Mouse (Mus musculus): ENCODE measurements around the gene Ankrd44. TPM values are rescaled to one million over a fixed set of nuclear protein-coding genes. Genes with fewer than 3 reads are reported as not detected.

Ankrd44 gene
- polyA plus RNA-seq, 1 experiment = 5.2 TPM

DNA sequence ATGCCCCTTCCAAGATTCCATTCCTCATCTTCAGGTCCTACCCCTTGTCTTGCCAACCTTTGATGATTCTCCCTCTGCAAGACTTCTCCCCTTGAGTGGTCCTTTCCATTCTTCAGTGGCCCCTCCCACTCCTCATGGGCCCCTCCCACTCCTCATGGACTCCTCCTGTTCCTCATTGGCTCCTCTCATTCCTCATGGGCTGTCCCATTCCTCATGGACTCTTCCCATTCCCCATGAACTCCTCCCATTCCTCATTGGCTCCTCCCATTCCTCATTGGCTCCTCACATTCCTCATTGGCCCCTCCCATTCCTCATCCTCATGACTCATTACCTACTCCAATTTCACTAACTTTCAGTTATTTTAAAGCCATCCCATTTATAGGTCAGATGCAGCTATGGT lies 166.3 kb downstream of the Ankrd44 start:
- TF ChIP-seq EP300 (IDR thresholded peaks at IDR 0.05; ENCODE audit: insufficient read depth, low read depth, low read length) = no peak
- TF ChIP-seq CTCF (IDR thresholded peaks at IDR 0.05; ENCODE audit: low read depth, low read length) = no peak
- TF ChIP-seq POLR2A (IDR thresholded peaks at IDR 0.05; ENCODE audit: insufficient read depth, low read length) = no peak
- Histone ChIP-seq H3K4me1 (ENCODE audit: control insufficient read depth, insufficient read depth, low read length) (no peaks in the 10 kb centered on the region), H3K4me3 (ENCODE audit: low read depth, low read length) (no peak overlapping the region), H3K27ac (ENCODE audit: insufficient read depth, low read length) (no peak overlapping the region), H3K9me3 (replicated peaks; ENCODE audit: control insufficient read depth, insufficient read depth, low read length, poor library complexity, severe bottlenecking) (no peaks in the 10 kb centered on the region), H3K36me3 (ENCODE audit: control insufficient read depth, insufficient read depth, low read length, poor library complexity, severe bottlenecking) (no peaks in the 10 kb centered on the region), H3K9ac (ENCODE audit: low read depth, poor library complexity, severe bottlenecking) (no peak overlapping the region), H3K27me3 (ENCODE audit: control insufficient read depth, insufficient read depth, low read length, poor library complexity, severe bottlenecking) (no peaks in the 10 kb centered on the region)

DNA sequence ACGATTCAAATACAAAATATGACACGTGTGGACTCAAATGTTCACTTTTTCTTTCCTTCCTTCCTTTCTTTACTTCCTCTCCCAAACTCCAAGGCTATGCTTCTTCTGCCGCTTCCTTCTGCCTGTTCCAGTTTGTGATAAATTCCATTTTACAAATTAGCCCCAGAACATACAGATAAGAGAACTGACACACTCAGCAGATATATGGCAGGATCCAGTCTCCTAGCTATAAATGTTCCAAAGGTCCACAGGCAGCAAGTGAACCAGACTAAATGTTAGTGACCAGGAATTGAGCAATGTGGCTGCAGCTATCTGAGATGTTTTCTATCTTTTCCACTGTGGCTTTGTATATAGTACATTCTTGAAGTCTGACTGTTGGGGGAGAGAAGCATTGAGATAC lies 168.9 kb downstream of the Ankrd44 start:
- H3K9me3 ChIP-seq (replicated peaks; ENCODE audit: control insufficient read depth, insufficient read depth, low read length, poor library complexity, severe bottlenecking) = no peaks in the 10 kb centered on the region
- no peak overlapping the region for H3K4me3 ChIP-seq (ENCODE audit: low read depth, low read length)
- TF ChIP-seq POLR2A (IDR thresholded peaks at IDR 0.05; ENCODE audit: insufficient read depth, low read length) (no peak), EP300 (IDR thresholded peaks at IDR 0.05; ENCODE audit: insufficient read depth, low read depth, low read length) (no peak), CTCF (IDR thresholded peaks at IDR 0.05; ENCODE audit: low read depth, low read length) (no peak)
- no peak overlapping the region for H3K27ac ChIP-seq (ENCODE audit: insufficient read depth, low read length)
- no peaks in the 10 kb centered on the region for H3K4me1 ChIP-seq (ENCODE audit: control insufficient read depth, insufficient read depth, low read length)
- no peaks in the 10 kb centered on the region for H3K27me3 ChIP-seq (ENCODE audit: control insufficient read depth, insufficient read depth, low read length, poor library complexity, severe bottlenecking)
- no peak overlapping the region for H3K9ac ChIP-seq (ENCODE audit: low read depth, poor library complexity, severe bottlenecking)
- H3K36me3 ChIP-seq (ENCODE audit: control insufficient read depth, insufficient read depth, low read length, poor library complexity, severe bottlenecking) = no peaks in the 10 kb centered on the region

DNA sequence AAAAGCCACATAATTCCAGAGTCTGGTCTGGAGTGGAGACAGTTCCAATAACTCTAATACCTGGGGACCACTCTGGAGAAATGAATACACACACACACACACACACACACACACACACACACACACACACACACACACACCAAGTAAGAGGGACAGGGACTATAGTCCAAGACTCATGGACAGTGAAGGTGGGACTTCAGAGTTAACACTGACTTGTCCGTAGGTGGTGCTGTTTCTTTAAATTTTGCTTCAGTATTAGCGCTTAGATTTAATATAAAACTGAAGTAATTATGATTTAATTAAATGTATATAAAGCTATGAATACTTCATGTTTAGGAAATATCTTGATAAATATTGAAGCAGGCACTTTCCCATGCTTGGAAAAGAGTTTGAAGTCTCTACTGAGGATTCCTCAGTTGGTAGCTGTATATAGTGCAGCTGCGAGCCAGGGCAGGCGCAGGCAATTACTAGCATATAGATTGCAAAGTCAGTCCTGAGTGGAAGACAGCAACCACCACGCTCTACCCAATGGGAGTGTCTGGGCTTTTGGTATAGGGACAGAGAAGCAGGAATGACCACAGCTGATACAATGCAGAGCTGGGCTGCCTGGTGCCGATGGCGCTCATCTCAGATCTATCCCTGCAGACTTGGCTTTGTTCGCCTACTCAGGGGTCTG lies 170.4 kb downstream of the Ankrd44 start:
- no peaks in the 10 kb centered on the region for H3K9me3 ChIP-seq (replicated peaks; ENCODE audit: control insufficient read depth, insufficient read depth, low read length, poor library complexity, severe bottlenecking)
- H3K27ac ChIP-seq (ENCODE audit: insufficient read depth, low read length) = no peak overlapping the region
- H3K4me3 ChIP-seq (ENCODE audit: low read depth, low read length) = no peak overlapping the region
- H3K27me3 ChIP-seq (ENCODE audit: control insufficient read depth, insufficient read depth, low read length, poor library complexity, severe bottlenecking) = no peaks in the 10 kb centered on the region
- no peaks in the 10 kb centered on the region for H3K36me3 ChIP-seq (ENCODE audit: control insufficient read depth, insufficient read depth, low read length, poor library complexity, severe bottlenecking)
- H3K9ac ChIP-seq (ENCODE audit: low read depth, poor library complexity, severe bottlenecking) = no peak overlapping the region
- H3K4me1 ChIP-seq (ENCODE audit: control insufficient read depth, insufficient read depth, low read length) = no peaks in the 10 kb centered on the region
- TF ChIP-seq CTCF (IDR thresholded peaks at IDR 0.05; ENCODE audit: low read depth, low read length) (no peak), POLR2A (IDR thresholded peaks at IDR 0.05; ENCODE audit: insufficient read depth, low read length) (no peak), EP300 (IDR thresholded peaks at IDR 0.05; ENCODE audit: insufficient read depth, low read depth, low read length) (no peak)

DNA sequence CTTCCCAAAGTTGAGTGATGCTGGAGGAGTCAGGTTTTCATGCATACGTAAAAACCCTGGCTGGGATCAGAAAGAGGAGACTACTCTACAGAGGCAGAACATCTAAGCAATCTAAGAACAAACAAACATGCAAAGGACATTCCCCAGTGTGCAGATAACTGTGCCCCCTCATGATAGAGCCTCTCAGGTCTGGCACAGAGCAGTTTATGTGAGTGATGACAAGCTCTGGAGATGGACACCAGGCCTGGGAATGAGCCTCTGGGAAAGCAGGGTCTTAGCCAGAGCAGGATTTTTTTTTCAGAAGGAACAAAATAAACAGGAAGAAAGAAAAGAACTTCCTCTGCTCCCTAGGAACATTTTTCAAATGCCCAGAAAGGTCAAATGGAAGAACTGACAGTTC lies 176.2 kb downstream of the Ankrd44 start:
- H3K9ac ChIP-seq (ENCODE audit: low read depth, poor library complexity, severe bottlenecking) = no peak overlapping the region
- no peaks in the 10 kb centered on the region for H3K27me3 ChIP-seq (ENCODE audit: control insufficient read depth, insufficient read depth, low read length, poor library complexity, severe bottlenecking)
- H3K4me1 ChIP-seq (ENCODE audit: control insufficient read depth, insufficient read depth, low read length) = no peaks in the 10 kb centered on the region
- TF ChIP-seq POLR2A (IDR thresholded peaks at IDR 0.05; ENCODE audit: insufficient read depth, low read length) (no peak), EP300 (IDR thresholded peaks at IDR 0.05; ENCODE audit: insufficient read depth, low read depth, low read length) (no peak), CTCF (IDR thresholded peaks at IDR 0.05; ENCODE audit: low read depth, low read length) (no peak)
- H3K36me3 ChIP-seq (ENCODE audit: control insufficient read depth, insufficient read depth, low read length, poor library complexity, severe bottlenecking) = no peaks in the 10 kb centered on the region
- no peak overlapping the region for H3K27ac ChIP-seq (ENCODE audit: insufficient read depth, low read length)
- no peak overlapping the region for H3K4me3 ChIP-seq (ENCODE audit: low read depth, low read length)
- no peaks in the 10 kb centered on the region for H3K9me3 ChIP-seq (replicated peaks; ENCODE audit: control insufficient read depth, insufficient read depth, low read length, poor library complexity, severe bottlenecking)

DNA sequence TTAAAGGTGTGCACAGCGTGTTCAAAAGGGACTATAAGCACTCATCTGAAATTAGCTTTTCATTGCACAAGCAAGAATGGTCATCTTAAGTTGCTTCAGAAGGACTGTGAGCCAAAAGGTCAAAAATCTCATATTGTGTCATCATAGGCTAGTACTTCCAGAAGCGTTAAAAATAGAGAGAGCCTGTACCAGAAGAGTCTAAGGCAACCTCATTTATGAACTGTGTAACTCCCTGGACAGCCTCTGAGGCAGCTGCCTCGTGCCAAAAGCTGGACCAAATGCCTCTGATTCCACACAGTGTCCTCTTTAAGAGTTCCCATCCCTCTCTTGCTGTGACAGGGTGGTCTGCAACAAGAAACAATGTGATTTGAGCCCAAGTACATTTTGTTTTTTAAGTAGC lies 176.7 kb downstream of the Ankrd44 start:
- Histone ChIP-seq H3K27ac (ENCODE audit: insufficient read depth, low read length) (no peak overlapping the region), H3K36me3 (ENCODE audit: control insufficient read depth, insufficient read depth, low read length, poor library complexity, severe bottlenecking) (no peaks in the 10 kb centered on the region), H3K27me3 (ENCODE audit: control insufficient read depth, insufficient read depth, low read length, poor library complexity, severe bottlenecking) (no peaks in the 10 kb centered on the region), H3K4me1 (ENCODE audit: control insufficient read depth, insufficient read depth, low read length) (no peaks in the 10 kb centered on the region), H3K9me3 (replicated peaks; ENCODE audit: control insufficient read depth, insufficient read depth, low read length, poor library complexity, severe bottlenecking) (no peaks in the 10 kb centered on the region), H3K4me3 (ENCODE audit: low read depth, low read length) (no peak overlapping the region), H3K9ac (ENCODE audit: low read depth, poor library complexity, severe bottlenecking) (no peak overlapping the region)
- TF ChIP-seq POLR2A (IDR thresholded peaks at IDR 0.05; ENCODE audit: insufficient read depth, low read length) (no peak), EP300 (IDR thresholded peaks at IDR 0.05; ENCODE audit: insufficient read depth, low read depth, low read length) (no peak), CTCF (IDR thresholded peaks at IDR 0.05; ENCODE audit: low read depth, low read length) (no peak)

DNA sequence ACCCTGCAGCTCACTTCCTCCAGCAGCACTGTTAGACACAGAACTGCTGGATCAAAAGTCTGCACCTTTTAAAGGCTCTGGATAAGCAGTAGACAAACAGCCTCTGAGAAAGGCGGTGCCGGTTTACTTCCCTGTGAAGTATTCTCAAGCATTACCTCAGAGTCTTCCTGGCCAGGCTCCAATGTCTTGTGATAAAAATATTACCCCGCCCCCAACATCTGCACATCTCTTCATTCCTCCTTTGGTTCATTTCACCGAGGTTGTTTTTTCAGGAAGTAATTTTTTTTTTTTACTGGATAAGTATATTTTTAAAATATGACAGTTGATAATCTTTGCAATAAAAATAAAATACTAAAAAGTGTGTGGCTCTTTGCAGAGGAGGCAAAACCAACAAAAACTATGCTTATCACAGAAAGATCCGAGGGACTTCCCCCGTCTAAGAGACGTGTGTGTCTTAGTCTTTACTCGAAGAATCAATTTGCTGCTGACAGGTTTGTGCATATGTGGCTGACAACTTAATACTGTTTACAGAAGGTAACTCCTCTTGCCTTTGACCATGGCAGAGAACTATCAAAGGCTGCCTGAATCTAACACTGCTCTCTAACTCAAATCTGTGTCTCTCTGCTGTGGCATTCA lies 178.3 kb downstream of the Ankrd44 start:
- no peaks in the 10 kb centered on the region for H3K9me3 ChIP-seq (replicated peaks; ENCODE audit: control insufficient read depth, insufficient read depth, low read length, poor library complexity, severe bottlenecking)
- H3K36me3 ChIP-seq (ENCODE audit: control insufficient read depth, insufficient read depth, low read length, poor library complexity, severe bottlenecking) = no peaks in the 10 kb centered on the region
- TF ChIP-seq POLR2A (IDR thresholded peaks at IDR 0.05; ENCODE audit: insufficient read depth, low read length) = no peak
- no peak for TF ChIP-seq EP300 (IDR thresholded peaks at IDR 0.05; ENCODE audit: insufficient read depth, low read depth, low read length)
- TF ChIP-seq CTCF (IDR thresholded peaks at IDR 0.05; ENCODE audit: low read depth, low read length) = no peak
- H3K4me3 ChIP-seq (ENCODE audit: low read depth, low read length) = no peak overlapping the region
- H3K27ac ChIP-seq (ENCODE audit: insufficient read depth, low read length) = no peak overlapping the region
- no peak overlapping the region for H3K9ac ChIP-seq (ENCODE audit: low read depth, poor library complexity, severe bottlenecking)
- H3K27me3 ChIP-seq (ENCODE audit: control insufficient read depth, insufficient read depth, low read length, poor library complexity, severe bottlenecking) = no peaks in the 10 kb centered on the region
- H3K4me1 ChIP-seq (ENCODE audit: control insufficient read depth, insufficient read depth, low read length) = no peaks in the 10 kb centered on the region

Data from ES-Bruce4 (cell line).